Mouse (Mus musculus) erythroblast, embryonic 14.5 days (primary cell): Measurements from ENCODE around the gene Ano10.

Source experiments
- GATA1 ChIP-seq: IDR thresholded peaks from 2 replicates; pipeline ENCODE4 v1.6.1; 2012; ENCODE audit warnings: low read length, inconsistent platforms, mixed read lengths
- TAL1 ChIP-seq: IDR thresholded peaks from 3 replicates; pipeline ENCODE4 v1.6.1; 2012; ENCODE audit warnings: low read length, inconsistent platforms, mixed read lengths

DNA sequence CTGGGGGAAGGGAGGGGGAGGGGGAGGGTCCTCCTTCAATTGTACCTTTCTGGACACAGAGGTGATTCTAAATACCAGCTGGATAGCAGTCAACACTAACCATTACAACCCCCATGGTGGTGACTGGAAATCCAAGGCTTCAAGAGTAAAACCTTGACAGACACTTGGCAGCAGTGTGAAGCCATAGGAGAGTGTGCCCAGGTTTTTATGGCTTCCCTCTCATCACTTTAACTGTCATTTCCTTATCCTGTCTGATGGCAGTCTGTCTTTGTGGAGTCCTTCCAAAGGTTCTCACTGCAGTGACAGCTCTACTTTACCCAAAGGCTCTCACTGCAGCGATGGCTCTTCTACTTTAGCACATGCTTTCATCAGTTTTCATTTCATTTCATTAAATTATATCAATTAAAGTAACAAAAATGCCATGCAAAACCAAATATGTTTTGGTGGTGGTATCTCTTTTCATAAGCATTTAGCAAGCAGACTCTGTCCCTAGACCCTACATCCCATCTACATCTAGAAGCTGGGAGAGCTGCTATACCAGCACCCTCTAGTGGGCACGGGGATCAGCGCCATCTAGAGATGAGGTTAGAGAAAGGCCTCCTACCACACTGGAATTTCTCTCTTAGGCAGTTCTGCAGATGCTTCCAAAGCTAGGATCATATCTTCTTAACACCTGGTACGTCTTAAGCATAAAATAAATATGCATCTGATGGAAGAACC lies 50.0 kb downstream of the Ano10 start:
- TF ChIP-seq TAL1 (no peak), GATA1 (no peak)
